Mouse (Mus musculus): ENCODE results near the gene Ppp1r1b. TPM values are rescaled to one million over a fixed set of nuclear protein-coding genes. Genes with fewer than 3 reads are reported as not detected.

The Ppp1r1b gene
- total and polyA plus RNA-seq, 3 experiments = 0.08 TPM; not detected in 2

DNA sequence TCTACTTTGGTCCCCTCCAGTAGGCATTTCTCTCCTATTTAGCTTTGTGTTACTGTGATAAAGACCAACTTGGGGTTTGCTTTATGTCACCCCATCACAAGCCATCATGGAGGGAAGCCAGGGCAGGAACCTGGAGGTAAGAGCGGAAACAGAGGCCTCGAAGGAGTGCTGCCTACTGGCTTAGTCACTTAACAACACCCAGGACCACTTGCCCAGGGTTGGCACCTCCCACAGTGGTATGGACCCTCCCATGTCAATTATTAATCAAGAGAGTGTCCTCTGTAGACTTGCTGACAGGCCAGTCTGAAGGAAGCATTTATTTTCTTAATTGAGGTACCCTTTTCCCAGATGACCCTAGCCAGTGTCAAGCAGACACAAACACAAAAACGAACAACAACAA, 52.6 kb downstream of the Ppp1r1b start:
- Histone ChIP-seq H3K27ac (ENCODE audit: insufficient read depth, low read depth) (peak overlapping the region; percentile 9; the same call in 1 of the 2 replicates), H3K36me3 (replicated peaks in 1 of 2; ENCODE audit: control insufficient read depth in 1 of 2, insufficient read depth in 1 of 2, low read length in 1 of 2) (peaks cover 0 to 6% of the 10 kb centered on the region in 2 experiments), H3K9me3 (replicated peaks; ENCODE audit: low read length) (no peaks in the 10 kb centered on the region), H3K4me1 (ENCODE audit: control insufficient read depth in 1 of 2, insufficient read depth in 2 of 2) (peaks cover 10 to 15% of the 10 kb centered on the region in 2 experiments), H3K27me3 (replicated peaks) (peaks cover 23% of the 10 kb centered on the region), H3K4me2 (ENCODE audit: insufficient read depth, low read depth, poor library complexity, severe bottlenecking) (peak overlapping the region; percentile 85), H3K79me2 (replicated peaks; ENCODE audit: control insufficient read depth, extremely low read depth, insufficient read depth, poor library complexity, severe bottlenecking) (no peaks in the 10 kb centered on the region), H3K9ac (ENCODE audit: insufficient read depth, low read depth) (peak overlapping the region; percentile 80), H3K4me3 (replicated peaks in 1 of 3; ENCODE audit: low read depth in 2 of 3, low read length in 2 of 3, poor library complexity in 1 of 3) (peak overlapping the region; percentile 48 to 68 (median 61))
- in situ Hi-C loops (cut with MboI; ENCODE audit: low pct_ligation_motif_present, low pct_unique_long_range_greater_than_20kb, low sequenced_read_pairs) = no loop called here
- peak; percentile 40 for DNase-seq (ENCODE audit: extremely low read depth)
- TF ChIP-seq NELFE (IDR thresholded peaks at IDR 0.05; ENCODE audit: low read depth, low read length) (no peak), USF2 (conservative IDR thresholded peaks at IDR 0.05; ENCODE audit: low read depth, low read length) (no peak), UBTF (IDR thresholded peaks at IDR 0.05; ENCODE audit: low read depth, low read length) (no peak), CHD2 (IDR thresholded peaks at IDR 0.05; ENCODE audit: low read length) (no peak), HCFC1 (IDR thresholded peaks at IDR 0.05; ENCODE audit: low read depth, low read length) (no peak), MAZ (IDR thresholded peaks at IDR 0.05; ENCODE audit: low read depth, low read length) (no peak), JUN (IDR thresholded peaks at IDR 0.05; ENCODE audit: insufficient read depth, low read depth, low read length) (no peak), PAX5 (IDR thresholded peaks at IDR 0.05; ENCODE audit: low read length) (no peak), TCF12 (IDR thresholded peaks at IDR 0.05; ENCODE audit: low read depth, low read length) (no peak), KAT2A (IDR thresholded peaks at IDR 0.05; ENCODE audit: insufficient replicate concordance, low read length) (no peak), MYC (IDR thresholded peaks at IDR 0.05; ENCODE audit: low read depth, low read length) (no peak), MEF2A (IDR thresholded peaks at IDR 0.05; ENCODE audit: borderline replicate concordance, low read depth, low read length) (no peak)
- dilution Hi-C loops (cut with MboI; ENCODE audit: extremely low pct_ligation_motif_present, extremely low pct_unique_long_range_greater_than_20kb, low sequenced_read_pairs) = no loop called here

DNA sequence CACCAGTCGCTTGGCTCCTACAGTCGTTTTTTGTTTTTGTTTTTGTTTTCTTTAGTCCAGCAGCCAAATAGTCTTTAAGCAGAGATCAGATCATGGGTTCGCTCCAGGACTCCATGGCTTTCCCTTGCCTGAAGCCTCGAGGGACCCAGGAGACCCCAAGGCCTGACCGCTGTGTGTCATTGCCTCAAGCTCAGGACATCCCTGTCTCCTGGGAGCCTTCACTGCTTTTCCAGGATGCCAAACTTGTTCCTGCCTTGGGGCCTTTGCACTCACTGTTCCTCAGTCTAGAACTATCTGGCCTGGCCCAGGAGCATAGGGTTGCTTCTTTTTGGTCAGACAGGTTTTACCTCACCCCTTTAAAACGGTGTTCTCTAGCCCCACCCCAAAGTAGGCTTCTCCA, 58.4 kb downstream of the Ppp1r1b start:
- in situ Hi-C loops (cut with MboI; ENCODE audit: low pct_ligation_motif_present, low pct_unique_long_range_greater_than_20kb, low sequenced_read_pairs) (no loop called here), dilution Hi-C loops (cut with MboI; ENCODE audit: extremely low pct_ligation_motif_present, extremely low pct_unique_long_range_greater_than_20kb, low sequenced_read_pairs) (no loop called here)
- Histone ChIP-seq H3K4me1 (ENCODE audit: control insufficient read depth in 1 of 2, insufficient read depth in 2 of 2) (no peaks in the 10 kb centered on the region), H3K79me2 (replicated peaks; ENCODE audit: control insufficient read depth, extremely low read depth, insufficient read depth, poor library complexity, severe bottlenecking) (no peaks in the 10 kb centered on the region), H3K27ac (ENCODE audit: insufficient read depth, low read depth) (no peak overlapping the region), H3K4me2 (ENCODE audit: insufficient read depth, low read depth, poor library complexity, severe bottlenecking) (no peak overlapping the region), H3K27me3 (replicated peaks) (peaks cover 74% of the 10 kb centered on the region), H3K4me3 (replicated peaks in 1 of 3; ENCODE audit: low read depth in 2 of 3, low read length in 2 of 3, poor library complexity in 1 of 3) (no peak overlapping the region), H3K9ac (ENCODE audit: insufficient read depth, low read depth) (no peak overlapping the region), H3K9me3 (replicated peaks; ENCODE audit: low read length) (no peaks in the 10 kb centered on the region), H3K36me3 (replicated peaks in 1 of 2; ENCODE audit: control insufficient read depth in 1 of 2, insufficient read depth in 1 of 2, low read length in 1 of 2) (no peaks in the 10 kb centered on the region)
- no peak for DNase-seq (ENCODE audit: extremely low read depth)
- TF ChIP-seq CHD2 (IDR thresholded peaks at IDR 0.05; ENCODE audit: low read length) = no peak
- no peak for TF ChIP-seq MAZ (IDR thresholded peaks at IDR 0.05; ENCODE audit: low read depth, low read length)
- TF ChIP-seq MYC (IDR thresholded peaks at IDR 0.05; ENCODE audit: low read depth, low read length) = no peak
- no peak for TF ChIP-seq ZNF384 (IDR thresholded peaks at IDR 0.05; ENCODE audit: low read depth, low read length)
- no peak for TF ChIP-seq IRF4 (IDR thresholded peaks at IDR 0.05; ENCODE audit: low read depth, low read length)
- TF ChIP-seq CTCF (conservative IDR thresholded peaks at IDR 0.05 in 1 of 2, IDR thresholded peaks at IDR 0.05 in 1 of 2; ENCODE audit: low read depth in 2 of 2, low read length in 2 of 2) = no peak
- TF ChIP-seq ETS1 (conservative IDR thresholded peaks at IDR 0.05; ENCODE audit: low read depth, low read length) = no peak
- TF ChIP-seq POLR2AphosphoS2 (IDR thresholded peaks at IDR 0.05; ENCODE audit: low read depth, low read length) = no peak
- no peak for TF ChIP-seq JUN (IDR thresholded peaks at IDR 0.05; ENCODE audit: insufficient read depth, low read depth, low read length)
- no peak for TF ChIP-seq MAX (IDR thresholded peaks at IDR 0.05; ENCODE audit: low read length)
- TF ChIP-seq ZKSCAN1 (IDR thresholded peaks at IDR 0.05; ENCODE audit: borderline replicate concordance, low read depth, low read length) = no peak
- TF ChIP-seq TCF12 (IDR thresholded peaks at IDR 0.05; ENCODE audit: low read depth, low read length) = no peak
- no peak for TF ChIP-seq POLR2A (IDR thresholded peaks at IDR 0.05; ENCODE audit: low read depth, low read length)

Other genes starting within 250 kb of the Ppp1r1b start
- 4.4 and 7.9 TPM in 2 replicates for gene Fbxl20, start 198.0 kb upstream of the Ppp1r1b start, total RNA-seq (2012; rRNA removed)
- gene Fbxl20, start 198.0 kb upstream of the Ppp1r1b start, total RNA-seq (2014; rRNA removed) = 4.8 and 6.4 TPM in 2 replicates
- gene Fbxl20, start 198.0 kb upstream of the Ppp1r1b start, polyA plus RNA-seq (2012; ENCODE audit: insufficient read length, low read depth) = 7.4 and 9.0 TPM in 2 replicates
- gene Med1, start 155.1 kb upstream of the Ppp1r1b start, total RNA-seq (2012; rRNA removed) = 28.8 and 40.8 TPM in 2 replicates
- gene Med1, start 155.1 kb upstream of the Ppp1r1b start, total RNA-seq (2014; rRNA removed) = 51.4 and 52.0 TPM in 2 replicates
- gene Med1, start 155.1 kb upstream of the Ppp1r1b start, polyA plus RNA-seq (2012; ENCODE audit: insufficient read length, low read depth) = 54.7 and 58.9 TPM in 2 replicates
- gene Cdk12, start 145.3 kb upstream of the Ppp1r1b start, total RNA-seq (2012; rRNA removed) = 29.6 and 38.2 TPM in 2 replicates
- 26.1 and 27.8 TPM in 2 replicates for gene Cdk12, start 145.3 kb upstream of the Ppp1r1b start, total RNA-seq (2014; rRNA removed)
- 39.1 and 44.1 TPM in 2 replicates for gene Cdk12, start 145.3 kb upstream of the Ppp1r1b start, polyA plus RNA-seq (2012; ENCODE audit: insufficient read length, low read depth)
- gene Neurod2, start 18.8 kb upstream of the Ppp1r1b start, total RNA-seq (2012; rRNA removed) = not detected in 2 replicates
- not detected in 2 replicates for gene Neurod2, start 18.8 kb upstream of the Ppp1r1b start, total RNA-seq (2014; rRNA removed)
- not detected in 2 replicates for gene Neurod2, start 18.8 kb upstream of the Ppp1r1b start, polyA plus RNA-seq (2012; ENCODE audit: insufficient read length, low read depth)
- gene Stard3, start 10.0 kb downstream of the Ppp1r1b start, total RNA-seq (2012; rRNA removed) = 39.6 and 44.4 TPM in 2 replicates
- 28.4 and 33.9 TPM in 2 replicates for gene Stard3, start 10.0 kb downstream of the Ppp1r1b start, total RNA-seq (2014; rRNA removed)
- gene Stard3, start 10.0 kb downstream of the Ppp1r1b start, polyA plus RNA-seq (2012; ENCODE audit: insufficient read length, low read depth) = 28.9 and 31.7 TPM in 2 replicates
- gene Tcap, start 35.4 kb downstream of the Ppp1r1b start, total RNA-seq (2012; rRNA removed) = 0.50 TPM in 1 of 2 replicates, not detected in the other
- gene Tcap, start 35.4 kb downstream of the Ppp1r1b start, total RNA-seq (2014; rRNA removed) = not detected in 2 replicates
- not detected in 2 replicates for gene Tcap, start 35.4 kb downstream of the Ppp1r1b start, polyA plus RNA-seq (2012; ENCODE audit: insufficient read length, low read depth)
- gene Pnmt, start 38.0 kb downstream of the Ppp1r1b start, total RNA-seq (2012; rRNA removed) = not detected in 2 replicates
- gene Pnmt, start 38.0 kb downstream of the Ppp1r1b start, total RNA-seq (2014; rRNA removed) = not detected in 2 replicates
- not detected in 2 replicates for gene Pnmt, start 38.0 kb downstream of the Ppp1r1b start, polyA plus RNA-seq (2012; ENCODE audit: insufficient read length, low read depth)
- gene Pgap3, start 52.1 kb downstream of the Ppp1r1b start, total RNA-seq (2012; rRNA removed) = 6.9 and 7.1 TPM in 2 replicates
- 2.4 and 3.3 TPM in 2 replicates for gene Pgap3, start 52.1 kb downstream of the Ppp1r1b start, total RNA-seq (2014; rRNA removed)
- gene Pgap3, start 52.1 kb downstream of the Ppp1r1b start, polyA plus RNA-seq (2012; ENCODE audit: insufficient read length, low read depth) = 6.5 and 7.1 TPM in 2 replicates
- gene Erbb2, start 64.1 kb downstream of the Ppp1r1b start, total RNA-seq (2012; rRNA removed) = 0.08 and 0.17 TPM in 2 replicates
- gene Erbb2, start 64.1 kb downstream of the Ppp1r1b start, total RNA-seq (2014; rRNA removed) = not detected in 2 replicates
- gene Erbb2, start 64.1 kb downstream of the Ppp1r1b start, polyA plus RNA-seq (2012; ENCODE audit: insufficient read length, low read depth) = 0.06 TPM in 1 of 2 replicates, not detected in the other
- 129 and 136 TPM in 2 replicates for gene Mien1, start 90.6 kb downstream of the Ppp1r1b start, total RNA-seq (2012; rRNA removed)
- 80.3 and 84.7 TPM in 2 replicates for gene Mien1, start 90.6 kb downstream of the Ppp1r1b start, total RNA-seq (2014; rRNA removed)
- 94.6 and 109 TPM in 2 replicates for gene Mien1, start 90.6 kb downstream of the Ppp1r1b start, polyA plus RNA-seq (2012; ENCODE audit: insufficient read length, low read depth)
- gene Grb7, start 98.0 kb downstream of the Ppp1r1b start, total RNA-seq (2012; rRNA removed) = 8.0 and 13.3 TPM in 2 replicates
- gene Grb7, start 98.0 kb downstream of the Ppp1r1b start, total RNA-seq (2014; rRNA removed) = 3.0 and 4.5 TPM in 2 replicates
- gene Grb7, start 98.0 kb downstream of the Ppp1r1b start, polyA plus RNA-seq (2012; ENCODE audit: insufficient read length, low read depth) = 9.9 and 11.5 TPM in 2 replicates
- 110 and 124 TPM in 2 replicates for gene Ikzf3, start 197.6 kb downstream of the Ppp1r1b start, total RNA-seq (2012; rRNA removed)
- 118 and 130 TPM in 2 replicates for gene Ikzf3, start 197.6 kb downstream of the Ppp1r1b start, total RNA-seq (2014; rRNA removed)
- gene Ikzf3, start 197.6 kb downstream of the Ppp1r1b start, polyA plus RNA-seq (2012; ENCODE audit: insufficient read length, low read depth) = 238 and 243 TPM in 2 replicates
- gene Zpbp2, start 202.7 kb downstream of the Ppp1r1b start, total RNA-seq (2012; rRNA removed) = 3.1 and 3.9 TPM in 2 replicates
- gene Zpbp2, start 202.7 kb downstream of the Ppp1r1b start, total RNA-seq (2014; rRNA removed) = 3.2 and 5.0 TPM in 2 replicates
- 3.0 and 3.7 TPM in 2 replicates for gene Zpbp2, start 202.7 kb downstream of the Ppp1r1b start, polyA plus RNA-seq (2012; ENCODE audit: insufficient read length, low read depth)
- gene Ormdl3, start 239.0 kb downstream of the Ppp1r1b start, total RNA-seq (2012; rRNA removed) = 45.1 and 49.7 TPM in 2 replicates
- gene Ormdl3, start 239.0 kb downstream of the Ppp1r1b start, total RNA-seq (2014; rRNA removed) = 30.6 and 32.9 TPM in 2 replicates
- 32.5 and 34.9 TPM in 2 replicates for gene Ormdl3, start 239.0 kb downstream of the Ppp1r1b start, polyA plus RNA-seq (2012; ENCODE audit: insufficient read length, low read depth)
- not detected in 2 replicates for gene Lrrc3c, start 249.9 kb downstream of the Ppp1r1b start, total RNA-seq (2012; rRNA removed)
- not detected in 2 replicates for gene Lrrc3c, start 249.9 kb downstream of the Ppp1r1b start, total RNA-seq (2014; rRNA removed)
- not detected in 2 replicates for gene Lrrc3c, start 249.9 kb downstream of the Ppp1r1b start, polyA plus RNA-seq (2012; ENCODE audit: insufficient read length, low read depth)

Measured in CH12.LX (cell line).